Mouse (Mus musculus) small intestine, adult 2 months (tissue): ENCODE results near the gene Kazn.

Experiments used
- CTCF ChIP-seq: fragments of 200-500 bp; IDR thresholded peaks from 2 replicates; pipeline ENCODE4 v1.5.1; 2012; ENCODE audit warnings: low read depth, mild to moderate bottlenecking, control low read depth, inconsistent platforms, low read length, moderate library complexity, mixed read lengths; ENCODE audit not compliant: insufficient replicate concordance, insufficient read length; ENCODE audit errors: extremely low read depth
- POLR2A ChIP-seq: fragments of 200-500 bp; IDR thresholded peaks from 2 replicates; pipeline ENCODE4 v1.6.1; 2012; ENCODE audit warnings: low read depth, mild to moderate bottlenecking, control low read depth, inconsistent platforms, low read length, moderate library complexity

- no peak for TF ChIP-seq CTCF
- TF ChIP-seq POLR2A = no peak
Measured at GRCm38 (mm10) chr4:142215760-142216159, 23.4 kb downstream of the Kazn start.
